Mouse (Mus musculus) erythroblast, embryonic 14.5 days (primary cell): ENCODE data around the gene Olfr819.
"Not testable (repeated sequence)": the region's sequence is repeated elsewhere in the genome, so short reads cannot be mapped to it uniquely, and the experiment has no call there.

ENCODE experiments used
- GATA1 ChIP-seq: IDR thresholded peaks from 2 replicates; pipeline ENCODE4 v1.6.1; 2012; ENCODE audit warnings: low read length, inconsistent platforms, mixed read lengths
- TAL1 ChIP-seq: IDR thresholded peaks from 3 replicates; pipeline ENCODE4 v1.6.1; 2012; ENCODE audit warnings: low read length, inconsistent platforms, mixed read lengths

GRCm38 (mm10) chr10:130005366-130005765 is 38.3 kb upstream of the Olfr819 start:
- TF ChIP-seq GATA1, TAL1: not testable (repeated sequence)
